Mouse (Mus musculus) adrenal gland (tissue): ENCODE data around the gene Plekha5.
"Not testable (repeated sequence)": the region's sequence is repeated elsewhere in the genome, so short reads cannot be mapped to it uniquely, and the experiment has no call there.

Experiments
- intact Hi-C: fragments of 180-260 bp; cut with DNase I; formaldehyde crosslinking; loops from one replicate; pipeline ENCODE4 v1.15.1; 2025

Gene Plekha5

GRCm38 (mm10) chr6:140605173-140605572 is 181.3 kb downstream of the Plekha5 start:
- intact Hi-C loops = not testable (repeated sequence)

GRCm38 (mm10) chr6:140605732-140606131 is 181.9 kb downstream of the Plekha5 start:
- intact Hi-C loops = no loop called here

- intact Hi-C loops = no loop called here
Measured at GRCm38 (mm10) chr6:140606534-140606933, 182.7 kb downstream of the Plekha5 start.

- intact Hi-C loops = no loop called here
Measured at GRCm38 (mm10) chr6:140608666-140609065, 184.8 kb downstream of the Plekha5 start.

GRCm38 (mm10) chr6:140609533-140609932 is 185.7 kb downstream of the Plekha5 start:
- intact Hi-C loops = no loop called here

GRCm38 (mm10) chr6:140610117-140610516 is 186.3 kb downstream of the Plekha5 start:
- intact Hi-C loops = no loop called here

GRCm38 (mm10) chr6:140611282-140611681 is 187.4 kb downstream of the Plekha5 start:
- intact Hi-C loops = no loop called here

GRCm38 (mm10) chr6:140611893-140612473 is 188.1 kb downstream of the Plekha5 start:
- intact Hi-C loops = no loop called here

GRCm38 (mm10) chr6:140613822-140614221 is 190.0 kb downstream of the Plekha5 start:
- intact Hi-C loops = no loop called here

- intact Hi-C loops = no loop called here
Measured at GRCm38 (mm10) chr6:140614711-140615110, 190.9 kb downstream of the Plekha5 start.

- intact Hi-C loops = no loop called here
Measured at GRCm38 (mm10) chr6:140620531-140621349, 196.9 kb downstream of the Plekha5 start.

- intact Hi-C loops = no loop called here
Measured at GRCm38 (mm10) chr6:140621622-140622021, 197.8 kb downstream of the Plekha5 start.

- intact Hi-C loops = no loop called here
Measured at GRCm38 (mm10) chr6:140622391-140623225, 198.8 kb downstream of the Plekha5 start, which contains the start of gene Aebp2. Gene Aebp2 (plus strand): TSS chr6:140622663.

- intact Hi-C loops = no loop called here
Measured at GRCm38 (mm10) chr6:140623226-140624095, 199.6 kb downstream of the Plekha5 start.

- intact Hi-C loops = no loop called here
Measured at GRCm38 (mm10) chr6:140624096-140625051, 200.5 kb downstream of the Plekha5 start.

- intact Hi-C loops = no loop called here
Measured at GRCm38 (mm10) chr6:140629176-140629859, 205.5 kb downstream of the Plekha5 start.

- intact Hi-C loops = no loop called here
Measured at GRCm38 (mm10) chr6:140630306-140630705, 206.5 kb downstream of the Plekha5 start.

GRCm38 (mm10) chr6:140633616-140634015 is 209.8 kb downstream of the Plekha5 start:
- intact Hi-C loops = no loop called here

- intact Hi-C loops = no loop called here
Measured at GRCm38 (mm10) chr6:140636290-140636689, 212.4 kb downstream of the Plekha5 start.
